In the genomic region with DNA sequence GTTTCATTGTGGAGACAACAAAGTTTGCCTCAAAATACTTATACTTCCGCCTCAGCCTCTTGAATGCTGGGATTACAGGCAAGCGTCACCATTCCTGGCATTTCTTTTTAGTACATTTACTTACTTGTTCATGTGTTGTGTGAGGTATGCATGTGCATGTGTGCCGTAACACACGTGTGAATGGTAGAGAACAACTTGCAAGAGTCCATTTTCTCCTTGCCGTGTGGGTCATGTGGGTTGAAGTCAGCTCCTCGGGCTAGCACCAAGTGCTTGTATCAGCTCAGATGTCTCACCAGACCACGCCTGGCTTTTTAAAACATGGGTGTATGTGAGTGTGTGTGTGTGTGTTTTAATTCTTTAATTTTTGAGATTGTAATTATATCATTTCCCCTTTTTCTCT, we compare ENCODE assay signal across 16 mouse cellular contexts. TPM values are rescaled to one million over a fixed set of nuclear protein-coding genes. Genes with fewer than 3 reads are reported as not detected.
A peak's percentile ranks its signal among the peaks of the same experiment; 100 is the strongest.
DNase-seq lines count a peak whose midpoint lies in the region; ATAC-seq and TF ChIP-seq lines count a peak whose summit lies in the region.
"Had no signal": no experiment of that assay in that cellular context is flagged by ENCODE, and none has a peak within 500 bp of the region (broad histone marks: within the 10 kb centered on the region; RNA-seq: fewer than 3 reads in every experiment).

No protein-coding gene starts in this region.

- H3K36me3 ChIP-seq in heart, embryonic 16.5 days (ENCODE audit: control insufficient read depth, insufficient read depth), result no peaks in the 10 kb centered on the region; the same call in 1 of the 2 replicates
- no peaks in the 10 kb centered on the region for H3K36me3 ChIP-seq in lung, embryonic 14.5 days (ENCODE audit: insufficient read depth)
- H3K36me3 ChIP-seq: hindbrain, embryonic 15.5 days had no signal

- no peak for TF ChIP-seq CTCF in gastrocnemius, adult 2 months (IDR thresholded peaks at IDR 0.05)
- TF ChIP-seq CTCF in lung, embryonic 14.5 days (IDR thresholded peaks at IDR 0.05; ENCODE audit: low read depth), result no peak

- H3K9me3 ChIP-seq in heart, embryonic 16.5 days (replicated peaks; ENCODE audit: control insufficient read depth, low read length), result no peaks in the 10 kb centered on the region
- no peaks in the 10 kb centered on the region for H3K9me3 ChIP-seq in lung, embryonic 14.5 days (ENCODE audit: low read depth, low read length)
- H3K9me3 ChIP-seq: forebrain, embryonic 13.5 days; hindbrain, embryonic 15.5 days; limb, embryonic 13.5 days; neural tube, embryonic 13.5 days had no signal

- 0 out of 2 replicates have a peak, but pooled peaks cover 5% of the 10 kb centered on the region for H3K4me1 ChIP-seq in heart, embryonic 16.5 days (ENCODE audit: control insufficient read depth, insufficient read depth, low read length)
- H3K4me1 ChIP-seq in lung, embryonic 14.5 days (ENCODE audit: insufficient read depth), result no peaks in the 10 kb centered on the region
- H3K4me1 ChIP-seq in brown adipose tissue, adult 24 weeks (ENCODE audit: control insufficient read depth, insufficient read depth, insufficient read length, low read length), result 0 out of 2 replicates have a peak, but pooled peaks cover 5% of the 10 kb centered on the region
- H3K4me1 ChIP-seq: forebrain, embryonic 13.5 days; hindbrain, embryonic 15.5 days; neural tube, embryonic 13.5 days had no signal

- intact Hi-C loops in gastrocnemius, adult 2 months (cut with DNase I), result no loop called here
- intact Hi-C loops in heart, postnatal 10 days (cut with DNase I), result no loop called here

- ATAC-seq in heart, embryonic 16.5 days (replicated peaks; ENCODE audit: extremely low read depth, insufficient read depth, low FRiP score), result no peak
- ATAC-seq in lung, embryonic 14.5 days (ENCODE audit: insufficient read depth), result no peak
- ATAC-seq: forebrain, embryonic 13.5 days; midbrain, embryonic 16.5 days had no signal

- no peak overlapping the region for H3K9ac ChIP-seq in heart, embryonic 16.5 days (ENCODE audit: low read length)
- no peak overlapping the region for H3K9ac ChIP-seq in lung, embryonic 14.5 days
- H3K9ac ChIP-seq: forebrain, embryonic 13.5 days; hindbrain, embryonic 15.5 days; limb, embryonic 13.5 days; neural tube, embryonic 13.5 days had no signal

- H3K27me3 ChIP-seq in heart, embryonic 16.5 days (ENCODE audit: control insufficient read depth, insufficient read depth, low read length), result no peaks in the 10 kb centered on the region
- H3K27me3 ChIP-seq in lung, embryonic 14.5 days (ENCODE audit: insufficient read depth, low read length), result no peaks in the 10 kb centered on the region
- H3K27me3 ChIP-seq: forebrain, embryonic 13.5 days; hindbrain, embryonic 15.5 days; limb, embryonic 13.5 days; neural tube, embryonic 13.5 days had no signal

- DNase-seq in gastrocnemius, adult 2 months, result no peak
- DNase-seq in gastrocnemius, adult 8-10 months (ENCODE audit: low spot score in 2 of 2), result no peak
- DNase-seq in heart, postnatal 10 days, result no peak
- no peak for DNase-seq in lung, embryonic 14.5 days
- DNase-seq in lung, postnatal 4 days, result no peak
- no peak for DNase-seq in right cerebral cortex, adult 18-20 months
- DNase-seq: cerebellum, adult 9-10 months; retina, postnatal 1 day had no signal

- WGBS in heart, embryonic 16.5 days, result 87% methylated on average over 7 of the region's 7 CpGs
- WGBS in lung, embryonic 14.5 days, result 86% methylated on average over 7 of the region's 7 CpGs

- peak overlapping the region; percentile 46 for H3K27ac ChIP-seq in gastrocnemius, adult 2 months
- H3K27ac ChIP-seq in heart, embryonic 16.5 days (ENCODE audit: low read length), result peak overlapping the region; percentile 4; the same call in 1 of the 2 replicates
- peak overlapping the region; percentile 6; the same call in 1 of the 2 replicates for H3K27ac ChIP-seq in lung, embryonic 14.5 days (ENCODE audit: low read depth)
- peak overlapping the region; percentile 59 for H3K27ac ChIP-seq in brown adipose tissue, adult 24 weeks (replicated peaks; ENCODE audit: low read depth, low read length)
- H3K27ac ChIP-seq: forebrain, embryonic 13.5 days; hindbrain, embryonic 15.5 days; limb, embryonic 13.5 days; neural tube, embryonic 13.5 days had no signal

- H3K4me3 ChIP-seq in gastrocnemius, adult 2 months, result peak overlapping the region; percentile 40
- no peak overlapping the region for H3K4me3 ChIP-seq in heart, embryonic 16.5 days (ENCODE audit: low read length)
- H3K4me3 ChIP-seq in lung, embryonic 14.5 days (ENCODE audit: low read depth, low read length), result no peak overlapping the region
- H3K4me3 ChIP-seq in brown adipose tissue, adult 24 weeks (ENCODE audit: insufficient read depth, low read depth, low read length), result no peak overlapping the region
- H3K4me3 ChIP-seq: forebrain, embryonic 13.5 days; hindbrain, embryonic 15.5 days; limb, embryonic 13.5 days; myocyte; neural tube, embryonic 13.5 days had no signal

- no peak overlapping the region for H3K4me2 ChIP-seq in heart, embryonic 16.5 days (ENCODE audit: low read depth, low read length)
- no peak overlapping the region for H3K4me2 ChIP-seq in lung, embryonic 14.5 days
- H3K4me2 ChIP-seq: forebrain, embryonic 13.5 days; hindbrain, embryonic 15.5 days; limb, embryonic 13.5 days; neural tube, embryonic 13.5 days had no signal

RNA-seq across cellular contexts. Expression of gene Nr2c1, which starts 40.2 kb away (rescaled TPM):
- 1 to 10 TPM; 5.5 to 7.0 TPM for total RNA-seq in gastrocnemius, adult 2 months (2021)
- total RNA-seq in gastrocnemius, adult 8-10 months (2022), result 1 to 10 TPM; 5.5 to 5.9 (median 5.8) TPM
- polyA plus RNA-seq in heart, embryonic 16.5 days (2015; fragmentation: Nextera tagmentation; extraction: Ambion mirVana), result 6.4 and 6.8 TPM in 2 replicates
- total RNA-seq in heart, postnatal 10 days (2021), result 10 to 100 TPM; 10.3 to 10.4 TPM
- 9.5 and 10.2 TPM in 2 replicates for polyA plus RNA-seq in lung, embryonic 14.5 days (2014; fragmentation: Nextera tagmentation; extraction: Ambion mirVana)
- 6.9 and 7.1 TPM in 2 replicates for polyA plus RNA-seq in brown adipose tissue, adult 24 weeks (2012; ENCODE audit: insufficient read depth, insufficient read length, missing spikeins)

Comparison
In these comparisons a context has a peak if more than half of its experiments do, and no peak if none do; other contexts are left out.
1. H3K27ac ChIP-seq: peak in every context shown above with its lines; median percentile 59 in brown adipose tissue, adult 24 weeks; 46 in gastrocnemius, adult 2 months; 6 in lung, embryonic 14.5 days; 4 in heart, embryonic 16.5 days.